Mouse (Mus musculus): Measurements from ENCODE around the gene Tmprss4.

Gene Tmprss4

DNA sequence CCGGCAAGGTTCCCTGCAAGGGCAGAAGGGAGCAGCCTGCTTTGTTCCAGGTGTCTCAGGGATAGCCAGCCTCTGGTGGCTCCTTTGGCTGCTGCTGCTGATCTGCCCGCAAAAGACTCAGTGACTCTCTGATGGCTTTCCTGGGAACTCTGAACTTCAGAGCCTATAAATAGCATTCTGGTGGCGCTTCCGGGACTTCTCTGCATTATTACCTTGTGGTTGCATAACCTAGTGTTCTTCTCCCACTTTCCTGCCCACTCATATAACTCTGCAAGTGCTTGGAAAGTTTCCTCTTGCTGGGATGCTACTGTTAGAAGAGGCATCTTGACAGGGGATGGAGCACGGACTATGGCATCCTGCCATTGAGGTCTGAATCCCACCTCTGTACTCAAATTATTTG, 6.3 kb downstream of the Tmprss4 start:
- no peak for DNase-seq (ENCODE audit: low spot score in 2 of 2)

DNA sequence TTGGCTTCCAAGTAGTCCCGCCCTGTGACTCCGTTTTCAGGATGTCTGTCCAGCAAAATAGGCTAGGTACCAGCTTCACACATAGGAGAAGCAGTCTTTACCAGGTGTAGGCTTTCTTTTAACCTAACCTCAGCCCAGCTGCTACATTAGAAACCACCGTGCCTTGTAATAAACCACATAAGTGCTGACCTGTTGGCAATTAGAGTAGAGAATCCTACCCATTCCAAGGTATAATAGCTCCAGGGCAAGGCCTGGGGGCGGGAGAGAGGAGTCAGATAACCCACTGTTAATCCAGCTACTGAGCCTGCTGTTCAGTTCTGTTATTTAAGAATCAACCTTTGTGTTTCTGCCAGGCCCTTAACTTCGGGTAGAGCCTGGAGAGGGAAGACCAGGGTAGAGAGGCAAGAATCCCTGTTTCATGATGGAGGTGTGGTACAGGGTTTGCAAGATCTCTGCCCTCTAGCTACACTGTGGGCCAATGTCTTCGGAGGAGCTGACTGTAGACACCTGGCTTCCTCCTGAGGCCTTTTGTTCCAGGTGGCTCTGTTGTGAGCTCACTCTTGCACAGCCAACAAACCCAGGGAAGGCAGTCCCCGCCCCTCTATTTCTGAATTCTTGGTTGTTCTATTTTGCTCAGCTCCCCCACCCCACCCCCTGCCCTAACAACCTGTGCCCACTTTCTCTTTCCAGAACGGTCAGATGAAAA, 7.6 kb downstream of the Tmprss4 start:
- no peak for DNase-seq (ENCODE audit: low spot score in 2 of 2)

DNA sequence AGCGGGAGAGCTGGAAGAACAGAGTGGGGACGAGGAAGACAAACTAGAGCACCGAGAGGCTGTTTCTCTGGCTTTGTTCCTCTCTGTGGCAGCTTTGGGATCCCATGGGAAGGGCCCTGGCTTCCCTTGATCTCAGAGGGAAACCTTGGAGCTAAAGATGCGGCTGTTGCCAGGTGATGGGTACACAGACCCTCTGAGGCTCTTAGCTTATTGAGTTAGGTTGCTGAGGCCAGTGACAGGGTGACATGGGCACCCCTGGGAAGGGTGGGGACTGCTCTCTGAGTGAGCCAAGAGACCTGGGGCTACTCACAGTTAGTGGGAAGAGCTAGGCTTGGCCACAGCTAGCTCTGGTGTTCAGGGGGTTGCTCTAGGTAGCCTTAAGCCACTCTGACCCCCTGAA, 8.4 kb downstream of the Tmprss4 start:
- no peak for DNase-seq (ENCODE audit: low spot score in 2 of 2)

DNA sequence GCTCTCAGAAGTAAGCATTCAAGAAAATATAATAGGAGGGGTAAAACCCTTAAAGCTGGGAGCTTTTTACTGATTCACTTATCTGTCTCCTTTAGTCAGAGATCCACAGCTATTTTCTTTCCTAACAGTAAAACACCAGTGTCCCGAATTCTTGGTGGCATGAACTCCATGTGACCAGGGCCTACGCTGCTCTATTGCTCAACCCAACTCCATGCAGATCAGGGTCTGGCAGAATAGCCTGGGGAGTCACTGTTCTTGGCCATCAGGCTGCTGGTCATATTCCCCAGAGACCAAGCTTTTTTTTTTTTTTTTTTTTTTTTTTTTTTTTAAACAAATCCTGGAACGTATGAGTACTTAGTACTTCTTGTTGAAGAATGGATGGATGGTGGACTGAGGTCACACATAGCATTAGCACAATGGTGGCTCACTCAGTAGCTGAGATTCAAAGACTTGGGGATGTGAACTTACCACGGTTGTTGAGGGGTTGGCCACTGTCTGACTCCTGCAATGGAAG, 14.2 kb downstream of the Tmprss4 start:
- DNase-seq (ENCODE audit: low spot score in 2 of 2): no peak

DNA sequence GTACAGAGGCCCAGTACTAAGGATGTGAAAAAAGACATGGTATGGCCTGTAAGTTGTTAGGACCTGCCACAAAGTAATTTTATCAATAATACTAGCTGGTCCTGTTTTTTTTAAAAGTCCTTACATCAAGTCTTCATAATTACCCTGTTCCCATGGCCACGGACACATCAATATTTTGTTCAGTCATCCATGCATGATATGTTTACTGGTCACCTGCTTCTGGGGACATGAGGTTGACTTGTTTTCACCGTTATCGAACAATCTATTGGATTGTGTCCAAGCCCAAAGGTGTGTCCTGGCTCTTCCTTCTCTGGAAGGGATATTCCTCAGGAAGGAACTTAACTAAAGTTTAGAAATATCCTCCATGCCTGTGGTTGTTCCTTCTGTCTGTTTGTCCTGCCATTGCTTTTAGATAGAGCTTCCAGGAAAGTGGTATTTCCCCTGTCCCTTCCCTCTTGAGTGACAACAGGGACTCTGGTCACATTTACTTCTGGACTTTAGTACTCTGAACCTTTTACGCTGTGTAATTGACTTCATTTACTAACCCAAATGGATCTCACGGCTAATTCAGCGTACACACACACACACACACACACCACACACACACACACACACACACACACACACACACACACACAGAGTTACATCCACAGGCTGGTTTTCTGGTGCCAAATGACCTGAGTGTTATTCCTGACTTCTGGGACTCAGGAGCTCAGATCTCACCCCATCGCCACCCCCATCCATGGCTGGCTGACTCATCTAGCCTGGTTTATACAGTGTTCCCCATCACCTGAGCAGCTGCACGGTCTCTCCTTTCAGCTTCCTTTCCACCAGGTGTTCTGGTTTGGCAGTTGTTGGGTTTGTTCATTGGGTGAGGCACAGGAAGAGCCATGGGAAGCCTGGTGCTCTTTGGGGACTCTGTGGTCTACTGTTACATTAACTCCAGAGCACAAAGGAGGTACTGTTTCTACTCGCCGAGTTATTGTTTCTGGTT, 15.0 kb downstream of the Tmprss4 start:
- DNase-seq (ENCODE audit: low spot score in 2 of 2): no peak

DNA sequence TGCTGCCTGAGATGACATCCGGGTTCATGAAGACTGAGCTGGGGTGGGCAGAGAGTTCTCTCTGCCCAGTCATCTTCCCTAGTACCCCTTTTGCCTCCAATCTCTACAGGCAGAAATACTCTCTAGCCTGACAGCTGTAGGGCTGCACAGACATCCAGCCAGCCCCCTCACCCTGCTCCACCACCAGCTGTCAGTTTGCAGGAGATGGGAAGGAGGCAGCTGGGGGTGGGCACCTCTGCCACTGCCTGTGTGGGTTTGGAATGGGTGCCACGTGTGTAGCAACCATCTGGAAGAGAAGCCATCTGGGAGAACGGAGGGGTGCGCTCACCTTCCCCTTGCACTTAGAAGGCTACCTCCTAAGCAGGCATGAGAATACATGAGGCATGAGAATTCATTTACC, 18.6 kb downstream of the Tmprss4 start:
- DNase-seq (ENCODE audit: low spot score in 2 of 2): no peak

DNA sequence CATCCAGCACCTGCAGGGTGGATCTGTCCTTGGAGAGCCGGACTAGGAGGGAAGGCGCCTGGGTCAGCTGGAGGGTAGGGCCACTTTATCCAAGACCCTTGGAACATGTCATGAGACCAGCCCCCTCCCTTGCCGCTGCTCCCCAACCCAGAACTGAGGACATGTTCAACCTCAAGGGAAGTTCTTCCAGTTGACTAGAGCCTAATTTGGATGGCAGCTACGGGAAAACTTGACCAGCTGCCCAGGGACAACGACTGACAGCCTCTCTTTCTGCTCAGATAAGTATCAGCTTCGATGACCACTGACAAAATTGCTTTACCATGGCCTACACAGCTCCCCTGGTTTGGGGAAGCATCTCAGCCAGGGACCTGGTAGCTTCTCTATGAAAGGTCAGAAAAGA, 20.6 kb downstream of the Tmprss4 start:
- DNase-seq (ENCODE audit: low spot score in 2 of 2): no peak

DNA sequence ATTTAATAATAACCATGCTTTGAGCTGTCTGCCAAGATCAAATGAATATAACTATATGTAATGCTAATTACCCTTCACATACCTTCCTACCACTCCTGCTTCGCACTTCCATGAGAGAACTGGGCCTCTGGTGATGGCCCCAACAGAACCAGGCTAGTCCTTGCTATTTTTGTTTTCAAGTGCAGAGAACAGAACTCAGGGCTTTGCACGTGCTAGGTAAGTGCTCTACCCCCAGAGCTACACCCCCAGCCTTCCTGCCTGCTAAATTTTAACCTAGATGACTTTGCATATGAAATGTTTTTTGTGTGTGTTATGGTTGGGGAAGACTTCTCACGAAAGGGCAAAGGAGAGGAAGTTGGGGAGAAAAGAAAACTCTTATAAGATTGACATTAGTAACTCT, 21.4 kb downstream of the Tmprss4 start:
- no peak for DNase-seq (ENCODE audit: low spot score in 2 of 2)

DNA sequence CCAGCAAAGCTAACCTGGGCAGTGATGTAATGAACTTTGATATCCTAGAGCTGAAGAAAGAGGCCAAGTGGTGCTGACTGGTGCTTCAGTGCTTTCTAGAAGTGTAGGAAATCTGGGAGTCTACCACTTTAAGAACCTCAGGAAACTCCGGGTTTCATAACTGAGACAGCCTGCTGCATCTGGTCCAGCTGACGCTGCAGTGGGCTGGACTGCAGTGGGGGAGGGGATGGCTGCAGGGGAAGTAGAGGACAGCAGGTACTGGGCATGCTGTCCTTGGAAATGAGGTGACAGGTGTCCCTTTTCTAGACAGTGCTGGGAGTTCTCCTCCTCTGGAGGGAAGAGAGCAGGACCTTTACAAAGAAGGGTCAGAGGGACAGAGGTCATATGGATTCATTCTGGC, 22.1 kb downstream of the Tmprss4 start, which contains the start of gene BC049352:
Gene BC049352, plus strand, starts transcription at position 238 of the 400 bp plus-strand sequence.
- no peak for DNase-seq (ENCODE audit: low spot score in 2 of 2)

DNA sequence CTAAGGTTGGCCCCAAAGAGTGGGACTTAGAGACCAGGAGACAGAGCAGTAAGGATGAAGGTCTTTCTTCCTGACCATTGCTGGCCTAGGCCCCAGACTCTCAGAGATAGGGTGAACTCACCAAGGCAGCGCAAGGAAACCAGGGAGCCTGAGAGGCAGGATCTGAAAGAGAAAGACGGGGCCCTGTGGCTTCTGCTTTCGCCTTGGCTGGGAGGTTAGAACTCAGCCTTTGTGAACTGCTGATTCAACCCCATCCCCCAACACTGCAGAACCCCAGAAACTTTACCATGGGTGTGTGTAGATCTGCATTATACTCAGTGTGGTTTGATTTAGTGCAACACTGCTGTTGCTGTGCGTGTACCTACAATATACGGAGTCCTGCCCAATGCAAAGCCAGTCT, 24.6 kb downstream of the Tmprss4 start:
- no peak for DNase-seq (ENCODE audit: low spot score in 2 of 2)

DNA sequence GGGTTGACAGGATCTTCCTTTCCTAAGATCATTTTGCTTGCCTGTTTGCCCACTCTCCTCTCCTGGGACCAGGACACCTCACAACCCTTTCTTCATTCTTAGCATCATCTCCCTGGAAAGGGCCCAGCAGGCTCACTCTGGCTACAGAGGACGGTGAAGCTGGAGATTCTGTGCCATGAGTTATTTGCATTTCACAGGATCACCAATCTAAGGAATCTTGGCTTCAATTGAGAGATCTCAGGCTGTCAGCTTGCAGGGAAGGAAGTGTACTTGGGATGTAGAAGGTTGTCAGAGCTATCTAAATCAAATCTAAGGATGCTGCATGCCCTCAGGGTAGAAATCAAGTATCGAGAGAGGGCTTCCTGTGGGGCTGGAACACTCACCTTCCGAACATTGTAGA, 30.4 kb downstream of the Tmprss4 start:
- no peak for DNase-seq (ENCODE audit: low spot score in 2 of 2)

DNA sequence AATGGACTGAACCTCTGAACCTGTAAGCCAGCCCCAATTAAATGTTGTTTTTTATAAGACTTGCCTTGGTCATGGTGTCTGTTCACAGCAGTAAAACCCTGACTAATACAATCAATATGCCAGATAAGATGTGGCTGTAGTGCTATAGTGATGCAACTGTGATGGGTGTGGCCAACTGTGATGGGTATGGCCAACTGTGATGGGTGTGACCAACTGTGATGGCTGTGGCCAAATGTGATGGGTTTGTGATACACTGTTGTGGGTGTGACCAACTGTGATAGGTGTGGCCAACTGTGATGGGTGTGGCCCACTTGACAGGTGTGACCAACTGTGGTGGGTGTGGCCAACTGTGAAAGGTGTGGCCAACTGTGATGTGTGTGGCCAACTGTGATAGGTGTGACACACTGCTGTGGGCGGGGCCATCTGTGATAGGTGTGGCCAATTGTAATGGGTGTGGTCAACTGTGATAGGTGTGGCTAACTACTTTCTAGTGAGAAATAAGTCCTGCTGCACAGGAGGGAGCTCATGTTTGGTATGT, 32.8 kb downstream of the Tmprss4 start:
- peak in 1 of 2 experiments; percentile 40 for DNase-seq (ENCODE audit: low spot score in 2 of 2)

DNA sequence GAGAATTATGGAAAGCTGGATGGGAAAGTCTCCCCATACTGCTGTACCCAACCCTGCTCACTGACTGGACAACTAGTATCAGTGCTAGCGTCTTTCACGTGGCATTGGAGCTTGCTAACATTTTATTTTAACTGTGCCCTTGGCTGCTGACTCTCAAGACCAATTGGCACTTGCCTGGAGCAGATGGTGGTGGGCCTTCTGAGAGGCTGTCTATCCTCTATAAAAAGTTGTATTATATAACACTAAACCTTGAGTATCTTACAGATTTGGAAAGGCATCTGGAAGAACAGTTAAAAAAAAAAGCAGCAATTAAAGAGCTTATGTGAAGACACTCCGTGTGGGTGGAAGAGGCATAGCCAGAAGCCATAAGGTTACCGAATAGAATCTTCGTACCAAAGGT, 33.7 kb downstream of the Tmprss4 start:
- DNase-seq (ENCODE audit: low spot score in 2 of 2): no peak

DNA sequence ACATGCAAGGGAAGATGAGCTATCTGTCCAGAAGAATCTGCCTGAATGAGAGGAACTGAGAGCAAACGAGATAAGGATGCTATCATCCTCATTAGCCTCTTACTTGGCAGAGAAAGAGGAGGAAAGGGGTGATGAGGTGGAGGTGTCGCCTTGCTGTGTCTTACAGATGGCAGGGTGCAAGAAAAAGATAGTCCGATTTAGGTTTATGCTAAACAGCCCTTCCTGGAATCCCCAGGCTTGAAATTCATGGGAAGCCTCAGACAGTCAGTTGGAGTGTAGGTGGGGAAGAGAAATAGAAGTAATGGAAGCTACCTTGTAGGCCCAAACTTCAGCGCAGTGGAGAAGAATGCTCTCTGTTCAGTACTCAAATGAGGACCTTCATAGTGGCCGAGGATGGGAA, 36.0 kb downstream of the Tmprss4 start:
- DNase-seq (ENCODE audit: low spot score in 2 of 2): no peak

DNA sequence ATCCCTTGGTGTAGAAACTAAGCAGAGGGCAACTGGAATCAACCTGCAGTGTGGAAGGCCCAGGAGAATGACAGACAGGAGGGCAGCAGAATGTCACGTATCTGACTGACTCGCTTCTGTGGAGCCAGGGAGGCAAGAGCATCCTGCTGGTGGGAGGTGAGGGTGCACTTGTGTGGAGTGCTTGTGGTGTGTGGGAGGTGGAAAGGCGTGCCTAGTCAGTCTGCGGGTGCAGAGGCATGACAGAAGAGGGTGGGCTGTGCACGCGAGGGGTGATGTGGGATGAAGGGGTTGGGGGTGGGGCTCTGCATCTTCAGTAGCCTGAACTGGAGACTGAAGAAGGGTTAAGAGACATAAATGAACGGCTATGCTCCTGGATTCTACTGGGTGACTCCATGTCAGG, 50.5 kb downstream of the Tmprss4 start:
- DNase-seq (ENCODE audit: low spot score in 2 of 2): no peak

DNA sequence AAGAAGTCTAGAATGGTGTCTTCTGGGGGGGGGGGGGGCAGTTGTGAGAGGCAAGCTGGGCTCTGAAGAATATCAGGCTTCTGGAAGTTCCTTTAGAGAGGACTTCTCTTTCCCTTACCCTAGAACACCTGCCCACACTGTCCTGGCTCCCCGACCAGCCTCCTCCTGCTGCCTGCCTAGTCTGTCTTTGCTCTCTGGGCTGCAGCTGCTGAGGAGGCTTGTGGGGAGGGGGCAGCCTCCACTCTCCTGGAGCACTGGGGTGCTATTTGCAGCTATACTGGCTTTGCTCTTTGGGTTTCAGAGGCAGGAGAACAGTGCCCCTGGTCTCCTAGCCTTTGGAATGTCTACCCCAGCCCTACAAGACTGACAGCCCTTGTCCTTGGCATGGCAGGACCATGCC, 53.0 kb downstream of the Tmprss4 start:
- no peak for DNase-seq (ENCODE audit: low spot score in 2 of 2)

DNA sequence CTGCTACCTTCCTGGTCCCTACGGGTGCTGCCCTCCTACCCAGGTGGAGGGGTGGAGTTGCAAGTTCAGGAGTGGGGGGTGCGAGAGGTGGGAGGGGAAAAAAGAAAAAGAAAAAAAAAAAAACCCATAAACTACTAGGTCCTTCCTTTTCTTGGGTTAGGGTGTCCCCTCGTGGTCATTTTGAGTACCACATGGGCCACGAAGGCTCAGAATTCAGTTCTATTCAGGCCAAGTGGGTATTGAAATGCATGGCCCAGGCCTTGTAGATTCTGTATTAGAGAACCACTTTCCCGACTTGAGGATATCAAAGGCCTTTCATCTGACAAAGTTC, 57.7 kb downstream of the Tmprss4 start:
- DNase-seq (ENCODE audit: low spot score in 2 of 2): peak; percentile 53 to 70

DNA sequence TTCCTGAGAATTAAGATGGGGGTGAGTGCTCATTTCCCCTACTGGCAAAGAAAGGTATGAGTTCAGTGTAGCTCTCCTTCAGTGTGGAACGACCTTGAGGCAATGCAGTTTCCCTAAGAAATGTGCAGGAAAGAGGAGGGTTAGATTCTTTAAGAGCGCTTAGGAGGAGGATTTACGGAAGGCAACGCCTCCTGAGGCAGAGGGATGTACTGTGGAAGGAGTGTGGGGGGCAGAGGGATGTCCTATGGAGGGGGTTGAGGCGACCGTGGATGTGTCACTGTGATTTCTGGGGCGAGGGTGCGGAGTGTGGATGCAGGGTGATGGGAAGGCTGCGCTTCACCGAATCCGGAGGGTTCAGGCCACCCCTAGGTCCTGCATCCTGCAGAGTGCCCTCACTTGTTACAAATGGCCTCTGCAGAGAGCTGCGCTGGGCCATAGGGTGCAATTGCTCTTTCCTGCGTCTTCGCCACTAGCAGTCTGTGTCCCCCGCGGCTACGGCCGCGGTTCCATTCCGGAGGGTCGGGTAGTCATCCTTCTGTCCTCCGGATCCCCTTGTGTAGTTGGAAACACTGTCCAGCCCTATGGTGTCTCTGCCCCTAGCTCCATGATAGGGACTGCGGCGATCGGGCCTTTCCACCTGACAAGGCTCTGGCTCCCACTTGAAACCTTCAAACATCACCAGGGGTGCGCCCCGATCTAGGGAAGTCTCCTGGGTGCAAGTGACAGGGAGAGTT, 58.2 kb downstream of the Tmprss4 start:
- DNase-seq (ENCODE audit: low spot score in 2 of 2): no peak

DNA sequence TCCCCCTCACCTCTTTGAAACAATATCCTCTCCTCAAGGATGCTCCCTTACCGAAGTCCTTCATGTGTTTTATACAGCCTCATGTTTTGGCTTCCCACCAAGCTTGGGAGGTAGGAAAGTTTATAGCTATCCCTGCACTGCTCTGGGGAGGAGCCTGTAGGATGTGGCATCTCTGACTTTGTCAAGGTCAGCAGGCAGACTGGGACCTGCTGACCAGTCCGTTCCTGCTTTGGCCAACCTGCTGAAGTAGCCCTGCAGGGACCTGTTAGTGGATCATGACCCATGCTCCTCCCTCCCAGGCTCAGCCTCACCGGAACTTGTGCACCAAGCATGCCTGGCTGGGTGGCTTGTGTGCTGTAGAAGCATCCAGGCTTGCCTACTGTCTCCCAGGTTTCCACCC, 61.2 kb downstream of the Tmprss4 start:
- no peak for DNase-seq (ENCODE audit: low spot score in 2 of 2)

DNA sequence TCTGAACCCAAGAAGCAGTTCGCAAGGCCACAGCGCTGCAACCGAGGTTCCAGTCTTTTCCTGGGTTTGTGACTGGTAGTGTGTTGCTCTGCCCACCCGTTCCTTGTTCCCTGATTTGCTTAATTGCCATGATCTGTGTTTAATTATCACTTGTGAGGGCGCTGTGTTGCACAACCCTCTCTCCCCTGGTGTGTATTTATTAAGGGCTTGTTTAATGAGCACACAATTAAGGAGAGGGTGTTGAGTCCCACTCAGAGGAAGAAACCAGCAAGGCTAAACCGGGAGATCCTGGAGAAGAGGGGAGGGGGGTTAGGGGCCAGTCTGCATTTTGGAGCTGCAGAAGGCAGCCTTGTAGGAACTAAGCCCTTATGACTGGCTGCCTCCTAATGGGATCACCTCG, 62.9 kb downstream of the Tmprss4 start:
- DNase-seq (ENCODE audit: low spot score in 2 of 2): no peak

DNA sequence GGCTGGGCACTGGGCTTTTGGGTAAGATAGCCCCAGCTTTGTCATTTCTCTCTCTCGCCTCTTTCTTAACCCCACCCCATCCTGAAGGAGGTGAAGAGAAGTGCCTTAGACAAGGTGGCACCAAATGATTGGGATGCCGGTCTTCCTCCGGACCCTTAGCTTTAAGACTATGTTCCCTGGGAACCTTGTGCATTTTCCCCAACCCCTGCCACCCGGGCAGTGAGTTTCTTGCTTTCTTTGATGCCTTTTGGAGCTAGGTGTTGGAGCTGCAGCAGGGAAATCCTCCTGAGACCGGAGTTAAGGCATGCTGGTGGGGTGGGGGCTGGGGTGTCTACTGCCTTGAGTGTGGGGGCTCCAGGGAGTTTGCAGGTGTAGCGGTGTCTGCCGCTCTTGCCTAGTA, 64.8 kb downstream of the Tmprss4 start:
- no peak for DNase-seq (ENCODE audit: low spot score in 2 of 2)
